Comparison of ENCODE assay signal across 15 mouse cellular contexts in genomic region chr3:26437800-26438404, GRCm38 (mm10).
"Had no signal": no experiment of that assay in that cellular context is flagged by ENCODE, and none has a peak within 500 bp of the region (broad histone marks: within the 10 kb centered on the region; RNA-seq: fewer than 3 reads in every experiment).

No protein-coding gene starts in this region.

- H3K9ac ChIP-seq: neural tube, embryonic 15.5 days; stomach, embryonic 15.5 days had no signal

- H3K36me3 ChIP-seq: neural tube, embryonic 15.5 days; stomach, embryonic 15.5 days had no signal

- H3K9me3 ChIP-seq: neural tube, embryonic 15.5 days; stomach, embryonic 15.5 days had no signal

- H3K27me3 ChIP-seq: neural tube, embryonic 15.5 days; stomach, embryonic 15.5 days had no signal

- H3K27ac ChIP-seq: neural tube, embryonic 15.5 days; stomach, embryonic 15.5 days; stomach, postnatal 0 days had no signal

- H3K4me2 ChIP-seq: neural tube, embryonic 15.5 days; stomach, embryonic 15.5 days had no signal

- H3K4me3 ChIP-seq: neural tube, embryonic 15.5 days; stomach, embryonic 15.5 days had no signal

- DNase-seq: retina, postnatal 1 day; right cerebral cortex, adult 18-20 months; right cerebral cortex, postnatal 14 days; right cerebral cortex, postnatal 25 days; right cerebral cortex, postnatal 4 days; spleen, adult 18-20 months; thymus, adult 18-20 months; thymus, adult 2 months; thymus, postnatal 14 days; thymus, postnatal 25 days; thymus, postnatal 36 days; thymus, postnatal 4 days had no signal

- H3K4me1 ChIP-seq: neural tube, embryonic 15.5 days; stomach, embryonic 15.5 days had no signal
